Mouse (Mus musculus) limb, embryonic 14.5 days (tissue): Measurements from ENCODE around the gene Rtn4. TPM values are rescaled to one million over a fixed set of nuclear protein-coding genes. Genes with fewer than 3 reads are reported as not detected.

ENCODE experiments used
- ATAC-seq: fragments of 200-750 bp; cut with Nextera tagmentation; 2 replicates; pipeline ENCODE4 v1.8.0; 2017; ENCODE audit warnings: low read depth, moderate number of reproducible peaks, moderate TSS enrichment; ENCODE audit not compliant: low FRiP score
- DNase-seq: peaks from one replicate; pipeline ENCODE4 v3.0.0-alpha.2; 2015; ENCODE audit warnings: low spot score
- H3K27ac ChIP-seq: fragments of 300-500 bp; sonication (generic); replicated peaks from 2 replicates; pipeline ENCODE4 v1.5.1; 2014; ENCODE audit warnings: low read depth, mild to moderate bottlenecking, low read length, moderate library complexity, mixed read lengths
- H3K27me3 ChIP-seq: fragments of 300-500 bp; sonication (generic); 2 replicates; pipeline ENCODE4 v1.6.1; 2014; ENCODE audit warnings: low read length, mixed read lengths; ENCODE audit not compliant: control insufficient read depth, insufficient read depth
- H3K36me3 ChIP-seq: fragments of 300-500 bp; sonication (generic); 2 replicates; pipeline ENCODE4 v1.6.1; 2014; ENCODE audit warnings: mild to moderate bottlenecking, low read length, moderate library complexity, mixed read lengths; ENCODE audit not compliant: control insufficient read depth, insufficient read depth
- H3K4me1 ChIP-seq: fragments of 300-500 bp; sonication (generic); 2 replicates; pipeline ENCODE4 v1.6.1; 2014; ENCODE audit warnings: antibody characterized with exemption, low read length, mixed read lengths; ENCODE audit not compliant: control insufficient read depth, insufficient read depth
- H3K4me2 ChIP-seq: fragments of 300-500 bp; sonication (generic); replicated peaks from 2 replicates; pipeline ENCODE4 v1.6.1; 2014; ENCODE audit warnings: low read depth, mild to moderate bottlenecking, low read length, moderate library complexity; ENCODE audit not compliant: severe bottlenecking
- H3K4me3 ChIP-seq: fragments of 300-500 bp; sonication (generic); replicated peaks from 2 replicates; pipeline ENCODE4 v1.5.1; 2014; ENCODE audit warnings: low read length
- H3K9ac ChIP-seq: fragments of 300-500 bp; sonication (generic); 2 replicates; pipeline ENCODE4 v1.6.1; 2014; ENCODE audit warnings: mild to moderate bottlenecking, low read depth, low read length, moderate library complexity; ENCODE audit not compliant: severe bottlenecking
- H3K9me3 ChIP-seq: fragments of 300-500 bp; sonication (generic); 2 replicates; pipeline ENCODE4 v1.6.1; 2016; ENCODE audit warnings: low read length; ENCODE audit not compliant: control insufficient read depth
- POLR2A ChIP-seq: fragments of 200-500 bp; IDR thresholded peaks from 2 replicates; pipeline ENCODE4 v1.8.0; 2012; ENCODE audit warnings: inconsistent platforms, mild to moderate bottlenecking, moderate library complexity, borderline replicate concordance; ENCODE audit not compliant: insufficient read depth, insufficient read length; ENCODE audit errors: extremely low read depth
- WGBS: fragments of 180-500 bp; shearing (Covaris S2); extraction: QIAGEN DNeasy Blood & Tissue Kit; methylation state at CpG from one replicate; pipeline ENCODE4 v1.1.7; 2014; 5-methylcytosine and 5-hydroxymethylcytosine counted together
- polyA plus RNA-seq, 2 experiments: library from polyadenylated mRNA; depleted of rRNA in 1 of 2; stranded (reverse) in 1 of 2; unstranded in 1 of 2; fragments of >200 nt; fragmentation: Nextera tagmentation in 1 of 2; extraction: Ambion mirVana in 1 of 2; gene quantifications; 2 replicates each; pipeline versions ENCODE4 v1.2.1 to v1.2.3; 2012 to 2014

The Rtn4 gene
- polyA plus RNA-seq, 2 experiments: 74.5 to 212 TPM

GRCm38 (mm10) chr11:29709512-29709911 is 16.8 kb downstream of the Rtn4 start:
- Histone ChIP-seq H3K27ac (no peak overlapping the region), H3K4me3 (no peak overlapping the region), H3K36me3 (peaks cover 19% of the 10 kb centered on the region), H3K4me2 (no peak overlapping the region), H3K9me3 (no peaks in the 10 kb centered on the region), H3K27me3 (no peaks in the 10 kb centered on the region), H3K4me1 (no peaks in the 10 kb centered on the region), H3K9ac (no peak overlapping the region)
- ATAC-seq (no peak), DNase-seq (no peak)
- no peak for TF ChIP-seq POLR2A

GRCm38 (mm10) chr11:29714114-29714513 is 21.4 kb downstream of the Rtn4 start:
- TF ChIP-seq POLR2A: no peak
- no peak for ATAC-seq
- H3K36me3 ChIP-seq: no peaks in the 10 kb centered on the region; the same call in 1 of the 2 replicates
- no peak overlapping the region for H3K4me2 ChIP-seq
- no peak for DNase-seq
- H3K9me3 ChIP-seq: no peaks in the 10 kb centered on the region
- no peak overlapping the region for H3K9ac ChIP-seq
- H3K27me3 ChIP-seq: no peaks in the 10 kb centered on the region
- H3K4me3 ChIP-seq: no peak overlapping the region
- WGBS: 90% methylated on average over 7 of the region's 7 CpGs
- peaks cover 5% of the 10 kb centered on the region for H3K4me1 ChIP-seq
- no peak overlapping the region for H3K27ac ChIP-seq

- Histone ChIP-seq H3K4me3 (no peak overlapping the region), H3K4me2 (no peak overlapping the region), H3K27me3 (no peaks in the 10 kb centered on the region), H3K9me3 (no peaks in the 10 kb centered on the region), H3K9ac (no peak overlapping the region), H3K4me1 (peaks cover 8% of the 10 kb centered on the region), H3K27ac (no peak overlapping the region), H3K36me3 (no peaks in the 10 kb centered on the region; the same call in 1 of the 2 replicates)
- ATAC-seq: no peak
- peak; percentile 20 for DNase-seq
- TF ChIP-seq POLR2A: no peak
- WGBS: 91% methylated on average over 2 of the region's 2 CpGs
These were observed 22.0 kb downstream of the Rtn4 start for GRCm38 (mm10) chr11:29714789-29715188.

- H3K27ac ChIP-seq: no peak overlapping the region
- H3K36me3 ChIP-seq: no peaks in the 10 kb centered on the region; the same call in 1 of the 2 replicates
- 81% methylated on average over 3 of the region's 3 CpGs for WGBS
- H3K9me3 ChIP-seq: no peaks in the 10 kb centered on the region
- H3K9ac ChIP-seq: no peak overlapping the region
- DNase-seq (no peak), ATAC-seq (no peak)
- no peak overlapping the region for H3K4me2 ChIP-seq
- no peak for TF ChIP-seq POLR2A
- no peak overlapping the region for H3K4me3 ChIP-seq
- H3K4me1 ChIP-seq: peaks cover 10% of the 10 kb centered on the region
- H3K27me3 ChIP-seq: no peaks in the 10 kb centered on the region
These were observed 22.8 kb downstream of the Rtn4 start for GRCm38 (mm10) chr11:29715499-29715898.

GRCm38 (mm10) chr11:29718541-29718940 is 25.8 kb downstream of the Rtn4 start:
- H3K4me1 ChIP-seq: peaks cover 10% of the 10 kb centered on the region
- no peaks in the 10 kb centered on the region for H3K36me3 ChIP-seq
- peak; percentile 29 for DNase-seq
- no peaks in the 10 kb centered on the region for H3K27me3 ChIP-seq
- H3K9me3 ChIP-seq: no peaks in the 10 kb centered on the region
- no peak for TF ChIP-seq POLR2A
- no peak overlapping the region for H3K4me2 ChIP-seq
- WGBS: 30% methylated on average over 6 of the region's 6 CpGs
- ATAC-seq: no peak
- no peak overlapping the region for H3K27ac ChIP-seq
- no peak overlapping the region for H3K4me3 ChIP-seq
- H3K9ac ChIP-seq: no peak overlapping the region

- Histone ChIP-seq H3K27me3 (no peaks in the 10 kb centered on the region), H3K27ac (no peak overlapping the region), H3K4me2 (no peak overlapping the region), H3K9me3 (no peaks in the 10 kb centered on the region), H3K4me1 (peaks cover 10% of the 10 kb centered on the region), H3K4me3 (no peak overlapping the region), H3K36me3 (no peaks in the 10 kb centered on the region), H3K9ac (no peak overlapping the region)
- WGBS: 63% methylated on average over 1 of the region's 1 CpGs
- ATAC-seq: no peak
- TF ChIP-seq POLR2A: no peak
- DNase-seq: no peak
These were observed 26.9 kb downstream of the Rtn4 start for GRCm38 (mm10) chr11:29719597-29719996.
